Mouse (Mus musculus) lung, postnatal 10 days (tissue): Measurements from ENCODE around the gene Klrb1f.
"Not testable (repeated sequence)": the region's sequence is repeated elsewhere in the genome, so short reads cannot be mapped to it uniquely, and the experiment has no call there.

Source experiments
- DNase-seq: peaks from one replicate; pipeline ENCODE4 v3.0.0; 2021

Gene Klrb1f

DNA sequence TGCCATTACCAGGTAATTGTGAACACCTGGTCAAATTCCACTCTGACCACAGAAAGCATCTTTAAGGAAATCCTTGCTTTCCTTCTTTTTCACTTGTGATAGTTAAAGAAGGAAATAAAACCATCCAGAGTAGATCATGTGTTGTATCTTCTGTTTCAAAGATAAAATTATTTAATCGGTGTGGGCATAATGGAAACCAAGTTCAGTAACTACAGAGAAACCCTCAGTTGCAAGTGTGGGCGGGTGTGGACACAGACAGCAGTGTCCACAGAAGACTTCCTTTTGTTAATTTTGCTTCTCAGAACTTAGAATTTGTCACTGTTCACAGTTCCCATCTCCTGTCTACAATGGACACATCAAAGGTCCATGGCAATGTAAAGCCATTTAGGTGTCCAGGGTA is at the start of gene Klrb1f:
Gene Klrb1f (plus strand): TSS at position 301 of the 400 bp plus-strand sequence.
- no peak for DNase-seq

DNA sequence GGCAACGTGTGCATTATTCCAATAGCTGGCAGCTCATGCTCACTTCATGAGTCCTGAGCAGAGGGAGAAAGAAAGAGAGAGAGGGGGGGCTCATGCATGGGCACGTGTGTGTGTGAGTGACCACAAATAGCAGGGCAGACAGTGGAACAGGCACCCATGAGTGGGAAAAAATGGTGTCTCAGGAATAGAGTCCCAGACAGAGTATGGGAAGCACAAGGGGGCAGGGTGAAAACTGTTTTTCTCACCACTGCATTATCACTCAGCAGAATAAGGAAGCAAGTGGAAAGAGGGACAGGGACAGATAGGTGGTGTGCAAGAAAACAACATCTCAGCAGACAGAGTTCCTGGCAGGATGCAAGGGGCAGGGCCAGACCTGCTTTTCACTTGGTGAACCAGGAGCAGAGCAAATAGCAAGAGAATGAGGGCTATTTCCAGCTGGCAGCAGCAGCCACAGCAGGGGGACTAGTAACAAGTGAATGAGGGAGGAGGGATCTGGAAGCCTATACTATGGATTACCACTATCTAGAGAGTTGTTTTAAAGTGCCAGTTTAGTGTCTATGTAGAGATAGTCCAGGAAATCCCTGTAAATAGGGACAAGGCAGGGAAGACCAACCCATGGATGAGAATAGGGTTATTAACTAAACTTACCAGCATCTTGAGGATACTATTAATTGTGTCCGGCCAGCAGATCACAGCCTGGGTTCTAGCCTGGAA is 49.5 kb upstream of the Klrb1f start:
- DNase-seq: no peak

DNA sequence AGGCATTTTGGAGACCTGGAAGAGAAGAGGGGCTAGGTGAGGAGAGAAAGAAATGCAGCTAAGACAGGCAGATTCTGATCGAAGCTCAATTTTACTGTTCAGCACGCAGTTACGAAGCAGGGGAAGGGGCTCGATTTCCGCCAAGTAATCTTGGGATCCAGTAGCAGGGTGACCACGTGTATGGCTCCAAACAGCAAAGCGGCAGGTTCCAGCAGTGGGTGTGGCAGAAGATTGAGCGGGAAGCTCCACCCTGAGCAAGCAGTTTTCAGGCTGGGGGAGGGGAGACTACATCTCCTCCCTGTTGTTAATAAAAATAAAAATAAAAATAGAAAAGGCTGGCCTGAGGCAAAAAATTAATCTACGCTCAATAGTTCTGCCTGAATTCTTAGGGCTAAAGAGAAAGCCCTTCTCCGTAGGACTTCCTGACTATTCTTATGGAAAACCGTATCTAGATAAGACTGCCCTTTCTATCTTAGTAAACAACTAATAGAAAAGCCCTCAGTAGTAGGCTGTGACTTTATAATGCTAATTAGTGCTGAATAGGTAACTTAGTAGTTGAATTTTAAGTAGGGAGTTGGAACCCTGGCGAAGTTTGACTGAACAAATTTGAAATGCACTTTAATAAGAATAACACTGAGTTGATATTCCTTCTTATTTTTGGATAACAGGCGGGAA is 48.8 kb upstream of the Klrb1f start:
- DNase-seq: no peak

DNA sequence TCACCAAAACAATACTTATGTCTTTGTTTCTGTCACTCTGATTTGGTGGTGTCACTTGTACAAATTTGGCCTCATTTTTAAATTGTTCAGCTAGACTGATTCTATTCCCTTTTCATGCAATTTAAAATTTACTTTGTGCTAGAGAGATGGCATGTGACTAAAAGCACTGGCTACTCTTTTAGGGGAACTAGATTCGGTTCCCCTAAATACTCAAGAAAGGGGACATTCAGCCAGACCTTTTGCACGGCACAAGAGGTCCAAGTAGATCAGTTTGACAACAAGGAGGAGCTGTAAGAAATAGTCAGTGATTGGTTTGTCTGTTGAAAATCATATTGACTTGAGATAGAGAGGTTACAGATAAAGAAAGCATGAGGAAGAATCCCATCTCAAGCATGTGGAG is 44.3 kb upstream of the Klrb1f start:
- DNase-seq: no peak

DNA sequence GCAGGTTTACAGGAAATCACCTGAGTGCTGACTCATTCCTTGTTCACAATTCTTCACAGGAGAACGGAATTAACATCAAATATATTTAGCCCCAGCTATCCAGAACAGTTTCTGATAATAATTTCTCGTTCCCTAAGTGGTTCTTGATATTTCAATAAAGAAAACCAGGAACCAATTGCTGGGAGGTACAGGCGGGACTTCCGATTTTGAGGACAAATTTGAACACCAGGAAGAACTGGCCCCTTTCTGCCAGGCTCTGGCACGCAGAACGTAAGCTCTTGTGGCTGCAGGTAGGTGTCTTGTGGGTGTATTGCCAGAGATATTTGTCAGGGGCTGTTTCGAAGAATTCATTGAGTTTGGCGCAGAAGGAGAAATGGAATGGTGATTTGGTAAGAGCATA is 37.1 kb upstream of the Klrb1f start:
- DNase-seq: no peak

DNA sequence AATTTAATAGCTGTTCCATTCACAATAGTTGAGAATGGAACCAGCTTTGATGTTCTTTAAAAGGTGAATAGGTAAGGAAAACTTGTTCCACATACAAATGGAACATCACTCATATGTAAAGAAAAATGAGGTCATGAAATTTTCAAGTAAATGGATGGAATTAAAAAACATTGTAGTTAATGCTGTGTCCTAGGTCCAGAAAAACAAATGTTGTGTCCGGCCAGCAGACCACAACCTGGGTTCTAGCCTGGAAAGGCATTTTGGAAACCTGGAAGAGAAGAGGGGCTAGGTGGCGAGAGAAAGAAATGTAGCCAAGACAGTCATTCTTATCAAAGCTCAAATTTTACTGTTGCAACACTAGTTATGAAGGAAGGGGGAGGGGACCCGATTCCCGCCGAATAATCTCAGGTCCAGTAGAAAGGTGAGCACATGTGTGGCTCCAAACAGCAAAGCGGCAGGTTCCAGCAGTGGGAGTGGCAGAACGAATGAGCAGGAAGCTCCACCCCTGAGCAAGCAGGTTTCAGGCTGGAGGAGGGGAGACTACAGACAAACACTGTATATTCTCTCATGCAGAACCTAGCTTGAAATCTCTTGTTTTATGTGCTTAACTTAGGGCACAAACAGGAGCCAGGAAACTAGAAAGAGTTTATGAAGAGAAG is 35.7 kb upstream of the Klrb1f start:
- DNase-seq: not testable (repeated sequence)

DNA sequence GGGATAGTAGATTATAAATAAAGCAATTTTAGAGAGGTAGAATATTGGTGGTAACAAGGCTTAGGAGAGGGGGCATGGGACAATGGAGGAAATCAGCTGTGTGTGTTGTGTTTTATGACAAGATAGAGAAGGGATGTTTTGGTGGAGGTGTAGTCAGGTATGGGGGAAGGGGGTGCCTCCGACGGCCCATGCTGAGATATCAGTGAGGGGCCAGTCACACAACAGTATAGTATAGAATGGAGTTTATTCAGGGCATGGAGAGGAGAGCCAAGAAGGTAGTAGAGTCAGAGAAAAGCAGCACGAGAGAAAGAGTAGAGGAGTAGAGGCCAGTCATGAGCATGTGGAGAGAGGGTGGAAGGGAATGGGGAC is 35.2 kb upstream of the Klrb1f start:
- no peak for DNase-seq

DNA sequence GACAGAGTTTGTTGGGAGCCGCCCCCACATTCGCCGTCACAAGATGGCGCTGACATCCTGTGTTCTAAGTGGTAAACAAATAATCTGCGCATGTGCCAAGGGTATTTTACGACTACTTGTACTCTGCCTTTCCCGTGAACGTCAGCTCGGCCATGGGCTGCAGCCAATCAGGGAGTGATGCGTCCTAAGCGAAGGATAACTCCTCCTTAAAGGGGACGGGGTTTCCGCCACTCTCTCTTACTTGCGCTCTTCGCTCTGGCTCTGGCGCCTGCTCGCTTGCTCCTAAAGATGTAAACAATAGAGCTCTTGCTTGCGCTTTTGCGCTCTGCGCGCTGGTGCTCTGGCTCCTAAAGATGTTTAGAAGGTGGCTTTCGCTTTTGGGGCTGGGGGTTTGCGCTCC is 33.7 kb upstream of the Klrb1f start:
- not testable (repeated sequence) for DNase-seq

DNA sequence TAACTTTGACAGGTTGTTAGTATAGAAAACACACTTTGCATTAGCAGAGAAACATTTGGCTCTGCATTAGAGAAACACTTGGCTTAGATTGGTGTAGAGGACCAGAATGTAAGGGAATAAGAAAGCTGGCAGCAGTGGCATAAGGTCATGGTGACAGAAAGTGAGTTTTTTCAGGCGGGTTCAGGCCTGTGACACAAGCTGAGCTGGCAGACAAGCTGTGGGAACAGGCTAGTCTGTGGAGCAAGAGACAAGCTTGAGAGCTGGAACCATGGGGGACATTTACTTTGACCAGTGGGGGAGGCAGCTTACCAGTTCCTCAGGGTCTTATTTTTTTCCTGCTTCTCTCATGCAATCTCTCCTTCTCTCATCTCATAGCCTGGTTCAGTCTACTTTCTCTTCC is 32.7 kb upstream of the Klrb1f start:
- DNase-seq: no peak

DNA sequence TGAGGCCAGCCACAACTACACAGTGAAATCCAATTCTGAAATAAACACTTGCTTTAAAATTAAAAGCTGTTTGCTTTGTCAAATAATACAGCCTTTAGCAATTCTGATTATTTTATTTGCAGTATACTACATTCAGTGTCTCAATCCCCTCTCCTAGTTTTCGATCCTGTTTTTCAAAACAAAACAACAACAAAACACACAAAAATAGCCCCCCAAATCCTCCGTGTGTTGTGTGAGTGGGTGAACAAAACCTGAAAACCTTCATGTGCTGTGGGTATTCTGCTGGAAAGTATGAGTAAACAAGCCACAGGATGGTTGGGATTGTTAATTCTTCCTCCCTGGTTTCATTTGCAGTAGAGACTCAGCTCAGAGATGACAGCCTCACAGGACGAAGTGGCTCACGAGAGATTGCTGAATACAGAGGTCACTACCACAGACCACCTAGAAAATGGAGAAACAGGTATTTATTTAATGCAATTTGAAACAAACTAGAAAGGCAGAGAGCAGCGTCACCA is 31.9 kb upstream of the Klrb1f start:
- DNase-seq: no peak

DNA sequence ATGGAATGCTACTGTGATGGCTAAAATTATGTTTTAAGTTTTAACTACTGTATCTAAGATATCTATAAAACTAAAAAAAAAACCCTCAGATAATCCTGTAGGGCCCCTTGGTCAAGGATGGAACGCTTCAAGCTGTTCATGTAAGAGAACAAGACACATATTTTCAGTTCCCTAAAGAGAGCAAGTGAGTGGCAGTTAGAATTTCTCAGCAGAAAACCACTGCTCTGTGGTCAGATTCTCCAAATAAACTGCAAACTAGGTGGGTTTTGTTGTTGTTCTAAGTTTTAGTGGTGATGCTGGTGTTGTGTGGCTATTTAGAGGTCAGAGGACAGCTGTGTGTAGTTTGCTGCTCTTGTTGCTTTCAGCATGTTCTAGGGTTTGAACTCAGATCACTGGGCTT is 31.3 kb upstream of the Klrb1f start:
- DNase-seq: no peak

DNA sequence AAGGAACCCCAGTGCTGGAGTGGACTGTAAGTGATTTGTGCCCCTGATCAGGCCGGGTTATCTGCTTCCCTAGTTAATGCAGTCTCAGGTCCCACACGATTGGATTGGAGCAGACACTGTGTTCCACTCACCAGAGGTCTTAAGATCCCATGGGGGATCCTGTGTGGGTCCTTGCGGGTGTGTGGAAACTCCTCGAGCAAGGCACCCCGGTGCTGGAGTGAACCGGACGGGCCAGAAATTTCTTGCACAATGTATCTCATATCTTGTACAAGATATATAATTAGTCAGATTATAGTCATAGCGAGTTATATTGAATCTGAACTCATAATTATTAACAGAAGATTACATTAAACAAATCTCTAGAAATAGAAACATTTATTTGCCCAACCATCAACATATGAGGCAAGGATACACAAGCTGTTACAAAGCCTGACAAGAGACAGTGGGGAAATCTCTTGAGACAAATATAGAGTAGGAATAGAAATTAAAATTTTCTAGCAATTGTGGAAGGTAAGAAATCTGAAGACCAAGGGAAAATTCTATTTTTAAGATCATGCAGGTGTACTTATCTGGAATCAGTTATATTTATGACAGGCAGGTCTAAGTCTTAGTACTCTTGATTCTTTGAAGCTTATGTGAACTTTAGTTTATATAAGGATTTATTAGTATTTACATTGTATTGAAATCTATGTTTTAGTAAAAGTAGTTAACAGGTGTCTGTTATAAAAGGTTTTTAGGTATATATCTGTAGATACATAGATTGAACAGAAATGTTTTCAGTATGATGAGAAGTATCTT is 18.1 kb upstream of the Klrb1f start:
- no peak for DNase-seq

DNA sequence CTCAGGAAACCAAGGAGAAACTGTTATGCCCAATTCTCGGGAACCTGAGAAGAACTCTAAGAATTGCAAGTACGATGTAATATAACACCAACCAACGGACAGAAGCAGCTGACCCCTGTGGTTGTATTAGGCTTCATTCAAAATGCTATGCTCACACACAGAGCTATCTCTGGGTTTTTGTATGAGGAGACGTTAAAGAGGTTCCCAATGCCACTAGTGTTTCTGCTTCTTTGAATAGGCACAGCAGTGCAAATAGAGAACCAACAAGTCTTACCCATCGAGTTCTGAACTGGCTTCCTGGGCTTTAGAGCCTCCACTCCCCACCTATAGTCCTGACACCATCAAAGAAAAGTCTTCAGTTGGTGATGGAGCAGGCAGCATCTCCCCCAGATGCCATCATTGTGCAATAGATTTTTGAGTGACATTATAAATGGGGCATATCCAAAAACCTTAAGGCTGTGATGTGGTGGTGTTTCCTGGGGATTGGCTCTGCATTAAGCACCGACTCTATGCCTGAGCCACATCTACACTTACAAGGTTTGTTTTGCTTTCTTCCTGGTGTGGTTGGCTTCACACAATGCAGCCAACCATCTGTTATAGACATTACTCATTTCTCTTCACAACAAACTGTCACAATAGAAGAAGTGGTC is 15.4 kb upstream of the Klrb1f start:
- DNase-seq: no peak

DNA sequence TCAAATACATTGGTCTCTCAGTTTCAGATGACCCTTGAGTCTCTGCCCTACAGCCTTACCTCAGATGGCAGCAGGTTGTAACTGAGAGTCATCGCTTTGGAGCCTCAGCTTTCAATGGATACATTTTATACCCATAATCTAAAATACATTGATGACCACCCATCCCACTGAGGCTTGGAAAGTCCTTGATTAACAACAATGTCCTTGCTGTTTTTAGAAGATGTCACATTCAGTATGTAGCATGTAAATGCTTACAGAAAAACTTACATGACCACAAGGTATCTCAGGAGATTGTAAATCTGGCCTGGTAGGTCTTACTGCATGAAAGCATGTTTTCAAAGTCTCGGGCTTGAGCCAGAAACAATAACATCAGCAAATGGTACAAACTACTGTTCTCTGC is 14.7 kb upstream of the Klrb1f start:
- DNase-seq: no peak

DNA sequence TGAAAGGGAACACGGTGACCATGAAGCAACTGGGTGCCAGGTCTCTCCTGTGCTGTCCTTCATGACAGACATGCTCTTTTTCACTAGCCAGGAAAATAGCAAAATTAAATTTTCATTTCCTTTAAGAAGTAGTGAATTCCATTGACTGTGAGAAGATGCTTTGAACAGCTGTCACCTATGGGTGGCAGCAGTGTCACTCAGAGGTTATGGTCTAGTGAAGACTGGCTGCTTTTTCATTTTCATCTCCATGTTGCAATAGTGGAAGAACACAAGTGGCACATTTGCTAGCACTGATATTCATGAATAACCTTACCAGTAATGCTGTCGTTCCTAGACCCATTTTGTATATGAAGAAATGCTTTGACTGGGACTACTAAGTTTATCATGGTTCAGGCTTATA is 12.3 kb upstream of the Klrb1f start:
- peak; percentile 11 for DNase-seq

DNA sequence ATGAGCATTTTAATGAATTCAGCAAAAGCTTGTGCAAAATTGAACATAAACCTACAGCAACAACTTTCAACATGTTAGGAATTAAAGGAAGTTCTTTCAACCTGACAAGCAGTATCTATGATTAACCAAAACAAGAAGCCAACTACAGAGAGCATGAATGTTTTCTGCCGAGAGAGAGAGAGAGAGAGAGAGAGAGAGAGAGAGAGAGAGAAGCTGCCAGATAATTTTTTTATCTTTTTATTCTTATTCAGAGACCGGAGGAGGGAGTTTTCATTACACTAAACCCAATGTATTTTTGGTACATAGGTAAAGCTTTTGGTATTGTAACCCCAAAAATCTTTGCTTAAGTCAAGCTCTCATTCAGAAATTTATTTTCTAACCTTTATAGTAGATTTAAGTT is 10.7 kb upstream of the Klrb1f start:
- DNase-seq: no peak

DNA sequence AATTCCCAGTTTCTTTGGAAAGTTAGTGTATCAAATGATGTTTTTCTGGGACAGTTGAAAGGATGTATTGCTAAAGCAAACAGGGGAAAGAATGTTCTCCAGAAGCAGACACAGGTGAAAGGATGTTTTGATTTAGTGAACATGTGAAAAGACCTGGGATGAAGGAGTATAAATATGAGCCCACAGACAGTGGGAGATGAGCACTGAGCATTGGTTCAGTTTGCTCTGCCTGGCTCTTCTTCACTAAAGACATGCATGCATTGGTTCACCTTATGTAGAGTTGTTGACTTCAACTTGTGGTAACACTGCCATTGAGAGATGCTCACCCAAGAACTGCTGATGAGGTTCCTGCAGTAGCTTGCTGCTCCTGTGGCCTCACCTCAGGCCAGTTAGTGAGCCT is 9.4 kb upstream of the Klrb1f start:
- DNase-seq: no peak

DNA sequence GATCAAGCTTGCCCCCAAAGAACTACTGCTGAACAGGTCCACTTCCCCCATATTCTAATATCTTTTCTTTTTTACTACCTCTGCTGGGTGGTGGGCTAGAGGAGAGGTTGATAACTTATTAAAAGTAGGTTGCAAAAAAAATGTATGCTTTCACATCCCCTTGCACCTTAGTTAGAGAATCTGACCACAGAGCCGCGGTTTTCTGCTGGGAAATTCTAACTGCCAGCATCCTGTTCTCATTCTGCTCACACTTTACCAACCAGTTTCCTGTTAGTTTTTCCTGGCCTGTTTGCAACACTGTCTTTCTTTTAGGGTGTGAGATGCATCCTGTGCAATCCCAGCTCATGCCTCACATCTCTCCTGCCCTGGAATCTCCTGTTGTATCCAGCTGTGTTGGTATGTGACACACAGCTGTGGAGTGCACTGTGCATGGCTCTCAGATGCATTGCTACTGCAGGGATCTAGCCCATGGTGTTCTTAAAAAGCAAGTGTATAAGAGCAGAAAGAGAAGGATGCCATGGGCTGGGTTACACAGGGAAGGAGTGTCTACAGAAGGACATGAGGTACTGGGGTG is 8.7 kb upstream of the Klrb1f start:
- DNase-seq: no peak

DNA sequence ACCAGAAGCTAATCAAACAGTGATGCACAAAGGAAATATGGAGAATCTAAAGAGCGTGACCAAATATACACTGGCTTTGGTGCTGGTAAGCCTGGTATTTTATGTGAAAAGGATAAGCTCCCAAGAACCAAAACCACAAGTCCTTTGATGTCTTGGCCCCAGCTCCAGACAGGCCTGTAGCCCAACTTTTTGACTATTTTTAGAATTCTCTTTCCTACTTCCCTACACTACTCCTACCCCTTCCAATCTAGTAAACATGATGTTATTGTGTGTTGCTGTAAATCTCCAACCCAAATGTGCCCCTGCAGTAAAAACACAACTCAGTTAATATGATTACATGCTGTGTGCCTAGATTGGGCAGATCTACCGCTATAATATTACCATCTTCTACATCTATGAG is 4.2 kb upstream of the Klrb1f start:
- no peak for DNase-seq

DNA sequence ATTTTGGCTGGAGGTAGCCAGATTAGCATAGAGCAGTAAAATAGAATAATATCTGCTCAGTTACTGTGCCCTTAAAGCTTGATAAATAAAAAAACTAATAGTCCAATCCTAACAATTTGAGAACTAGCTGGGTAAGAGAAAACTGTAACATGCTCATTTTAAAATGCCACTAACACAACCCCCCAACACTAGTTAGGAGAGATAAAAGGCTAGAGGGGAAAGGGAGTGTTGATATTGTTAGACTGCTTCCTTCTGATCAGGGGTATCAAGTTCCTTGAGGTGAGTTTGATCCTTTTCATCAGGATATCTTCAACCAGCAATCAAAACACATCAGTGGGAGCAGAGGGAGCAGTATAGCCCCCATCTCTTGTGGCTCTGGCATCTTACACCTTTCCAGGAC is 3.2 kb upstream of the Klrb1f start:
- no peak for DNase-seq

DNA sequence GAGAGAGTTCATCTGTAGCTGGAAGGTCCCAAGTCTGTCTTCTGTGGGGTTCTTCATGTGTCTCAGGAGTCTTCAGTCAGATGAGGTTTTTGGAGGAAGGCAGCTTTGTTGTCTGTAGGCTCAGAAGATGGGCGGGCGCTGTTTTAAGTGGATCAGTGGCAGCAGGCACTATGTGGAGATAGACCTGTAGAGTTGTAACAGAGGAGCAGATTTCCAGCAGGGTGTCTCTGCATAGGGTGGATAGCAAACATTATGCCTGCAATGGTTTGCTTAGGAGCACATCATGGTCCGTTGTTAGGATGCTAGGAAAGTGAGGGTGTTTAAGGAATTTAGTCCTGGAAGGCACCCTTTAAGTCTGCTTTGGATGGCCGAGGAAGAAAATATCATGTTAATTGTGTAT is 2.7 kb downstream of the Klrb1f start:
- no peak for DNase-seq

DNA sequence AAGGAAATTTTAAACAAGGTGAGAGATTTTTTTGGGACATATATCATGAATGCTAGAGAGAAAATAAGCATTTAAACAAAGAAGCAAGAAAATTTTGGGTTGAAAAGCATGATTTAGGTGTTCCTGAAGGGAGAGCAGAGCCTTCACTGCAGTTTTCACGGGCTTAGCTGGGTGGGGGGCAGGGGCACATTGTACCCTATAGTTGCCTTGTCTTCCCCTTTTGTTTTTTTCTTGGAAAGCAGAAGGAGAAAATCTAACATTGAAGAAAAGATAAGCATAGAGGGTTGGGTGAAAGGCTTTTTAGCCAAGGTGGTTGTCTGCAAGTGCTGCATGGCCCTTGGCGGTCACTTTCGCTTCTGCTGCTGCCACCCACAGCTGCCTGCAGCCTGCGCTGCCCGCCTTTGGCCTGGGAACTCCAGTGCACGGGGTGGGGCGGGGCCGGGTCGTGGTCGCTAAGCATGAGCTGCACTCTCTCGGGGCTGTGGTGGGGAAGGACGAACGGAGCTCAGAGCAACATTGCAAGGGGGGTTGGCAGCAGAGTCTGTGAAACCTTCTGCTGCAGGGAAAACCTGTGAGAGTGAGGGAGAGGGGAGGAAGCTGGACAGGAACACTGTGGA is 3.3 kb downstream of the Klrb1f start:
- peak; percentile 78 for DNase-seq
